Mouse (Mus musculus) thymus, postnatal 14 days (tissue): ENCODE data around the gene Lrrc4b.

Source experiments
- DNase-seq: peaks from one replicate; pipeline ENCODE4 v3.0.0; 2021

Lrrc4b gene

DNA sequence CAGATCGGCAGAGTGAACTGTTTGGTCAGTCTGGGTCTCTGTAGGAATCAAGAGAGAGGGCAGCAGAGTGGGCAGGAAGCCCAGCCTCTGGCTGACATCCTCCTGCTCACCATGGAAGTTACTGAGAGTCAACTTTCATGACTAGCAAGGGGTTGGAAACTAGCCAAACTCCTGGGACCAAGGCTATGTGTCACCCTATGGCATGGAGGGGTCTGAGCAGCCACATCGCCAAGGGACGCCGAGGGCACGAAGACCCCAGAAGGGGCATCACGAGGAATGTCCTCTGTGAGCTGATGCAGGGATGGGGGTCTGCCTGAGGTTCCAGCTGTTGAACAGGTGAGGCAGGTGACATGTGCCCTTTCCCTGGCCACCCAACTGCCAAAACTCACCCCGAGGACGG is 59.7 kb downstream of the Lrrc4b start:
- no peak for DNase-seq

DNA sequence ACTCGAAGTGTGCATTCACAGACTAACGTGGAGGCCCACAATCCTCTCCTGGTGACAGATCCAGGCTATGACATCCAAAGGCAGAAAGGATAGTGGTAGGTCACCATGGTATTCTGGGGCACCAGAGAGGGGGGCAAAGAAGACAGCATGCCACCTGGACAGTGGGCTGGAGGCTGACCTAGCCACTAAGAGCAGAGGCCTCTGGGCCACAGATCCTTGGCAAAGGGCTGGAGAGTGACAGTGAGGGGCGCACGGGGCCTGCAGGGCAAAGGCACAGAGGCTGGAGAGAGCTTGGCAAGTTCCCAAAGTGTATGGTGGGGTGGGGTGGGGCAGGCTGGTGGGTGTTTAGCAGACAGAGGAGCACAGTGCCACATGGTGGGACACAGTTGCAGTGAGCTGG is 61.5 kb downstream of the Lrrc4b start:
- DNase-seq = no peak

DNA sequence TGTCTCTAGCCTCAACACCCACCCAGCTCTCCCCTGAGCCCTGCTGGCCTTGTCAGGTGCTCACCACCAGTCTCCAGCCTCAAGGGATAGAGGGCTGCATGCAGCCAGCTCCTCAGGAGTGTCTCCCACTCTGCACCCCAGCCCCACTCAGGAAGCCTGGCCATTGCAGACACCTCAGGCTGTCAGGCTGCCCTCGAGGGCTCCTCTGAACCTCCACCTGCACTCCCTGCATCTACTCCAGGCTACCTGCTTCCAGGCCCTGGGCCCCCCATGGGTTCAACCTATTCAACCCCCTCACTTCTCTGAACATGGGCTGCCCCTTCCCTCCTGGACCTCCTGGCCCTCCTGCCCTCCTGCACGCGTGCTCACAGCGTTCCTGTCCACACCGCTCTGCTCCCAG is 62.6 kb downstream of the Lrrc4b start:
- no peak for DNase-seq

DNA sequence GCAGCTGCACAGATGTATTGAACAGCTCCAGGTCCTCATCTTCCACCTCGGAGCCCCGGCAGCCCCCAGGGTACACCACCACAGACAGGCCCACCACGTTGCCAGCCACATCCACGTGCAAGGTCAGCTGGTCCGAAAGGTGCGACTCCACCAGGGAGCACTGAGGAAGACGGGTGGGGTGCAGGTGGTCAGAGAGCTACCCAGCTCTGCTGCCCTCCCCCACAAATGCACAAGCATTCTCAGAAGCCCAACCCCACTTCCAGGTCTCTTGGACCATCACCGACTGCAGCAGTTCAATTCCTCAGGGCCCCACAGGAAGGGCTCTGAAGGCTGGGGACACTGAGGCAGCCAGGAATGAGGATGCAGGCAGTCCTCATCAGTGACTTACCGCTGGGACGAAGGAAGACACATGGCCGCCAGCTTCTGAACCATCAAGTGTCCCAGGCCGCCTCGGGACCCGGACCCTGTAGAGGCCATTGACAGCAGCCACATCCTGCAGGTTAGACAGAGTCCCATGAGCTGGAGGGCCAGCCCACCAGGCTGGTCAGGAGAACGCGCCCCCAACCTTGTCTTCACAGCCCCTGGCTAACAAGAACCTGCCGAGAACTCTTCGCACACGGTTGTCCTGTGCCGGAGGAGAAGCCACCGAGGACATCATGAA is 63.5 kb downstream of the Lrrc4b start:
- no peak for DNase-seq

DNA sequence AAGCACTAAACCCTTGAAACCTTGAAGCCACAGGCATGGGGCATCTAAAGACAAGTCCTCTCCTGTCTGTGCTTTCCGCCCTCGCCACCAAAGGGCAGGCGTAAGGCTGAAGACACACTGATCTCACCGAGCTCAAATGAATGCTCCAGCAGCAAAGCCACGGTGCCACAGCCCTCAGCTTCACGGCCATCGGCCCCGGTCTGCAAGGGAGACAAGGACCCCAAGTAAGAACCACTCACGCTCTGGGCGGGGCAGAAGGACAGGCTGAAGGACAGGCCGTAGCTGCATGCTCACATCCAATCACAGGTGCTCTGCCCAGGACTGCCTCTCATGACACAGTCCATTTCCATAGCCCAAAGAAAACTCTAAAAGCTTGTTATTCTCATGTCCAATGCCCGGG is 65.9 kb downstream of the Lrrc4b start:
- no peak for DNase-seq

DNA sequence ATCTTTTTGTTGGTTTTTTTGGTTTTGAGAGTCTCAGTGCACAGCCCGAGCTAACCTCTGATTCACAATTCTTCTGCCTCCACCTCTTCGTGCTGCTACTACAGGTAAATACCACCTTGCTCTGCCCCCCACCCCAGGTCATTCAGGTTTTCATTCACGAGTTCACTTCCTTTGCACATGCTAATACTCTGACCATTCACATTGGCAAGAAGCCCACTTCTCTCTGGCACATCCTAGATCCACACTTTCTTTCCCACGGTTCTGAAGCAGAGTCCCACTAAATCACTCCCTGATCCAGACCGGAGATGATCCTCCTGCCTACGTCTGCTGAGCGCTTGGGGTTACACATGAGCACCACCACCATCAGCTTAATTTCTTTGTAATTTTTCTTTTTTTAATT is 66.3 kb downstream of the Lrrc4b start:
- no peak for DNase-seq

DNA sequence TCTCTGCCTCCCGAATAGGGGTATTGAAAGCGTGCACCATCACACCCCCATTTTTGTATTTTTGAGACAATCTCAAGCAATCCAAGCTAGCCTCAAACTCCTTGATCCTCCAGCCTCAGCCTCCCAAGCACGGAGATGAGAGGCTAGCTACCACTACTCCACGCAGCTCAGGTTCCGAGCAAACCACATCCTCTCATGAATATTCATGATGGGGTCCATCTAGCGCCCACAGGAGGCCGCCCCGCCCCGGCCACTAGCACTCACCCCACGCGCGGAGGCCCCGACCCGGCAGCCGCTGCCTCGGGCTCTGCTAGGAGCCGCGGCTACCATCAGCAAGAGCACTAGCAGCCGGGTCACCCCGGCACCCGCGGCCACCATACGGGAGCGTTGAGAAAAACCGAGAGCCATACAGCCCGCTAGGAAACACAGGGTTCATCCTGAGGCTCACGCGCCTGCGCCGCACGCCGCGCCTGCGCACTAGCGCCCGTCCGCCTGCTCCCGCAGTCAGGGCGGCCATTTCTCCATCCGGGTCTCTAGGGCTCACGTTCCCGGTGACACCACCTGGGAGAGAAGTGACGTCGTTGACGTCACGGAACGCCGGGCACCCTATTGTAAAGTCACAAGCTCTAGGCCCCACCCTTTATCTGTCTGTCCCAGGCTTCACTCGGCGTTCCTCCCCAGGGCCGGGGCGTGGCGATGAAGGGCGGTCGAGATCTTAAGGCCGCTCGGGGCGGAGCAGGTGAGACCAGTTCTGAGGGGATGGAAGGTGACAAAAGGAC is 67.4 kb downstream of the Lrrc4b start, which contains the start of the genes Emc10 and Fam71e1:
Gene Emc10 (minus strand): TSS at position 538 of the 779 bp plus-strand sequence.
Gene Fam71e1 (plus strand): TSS at position 590 of the 779 bp plus-strand sequence.
- peak; percentile 99 for DNase-seq

DNA sequence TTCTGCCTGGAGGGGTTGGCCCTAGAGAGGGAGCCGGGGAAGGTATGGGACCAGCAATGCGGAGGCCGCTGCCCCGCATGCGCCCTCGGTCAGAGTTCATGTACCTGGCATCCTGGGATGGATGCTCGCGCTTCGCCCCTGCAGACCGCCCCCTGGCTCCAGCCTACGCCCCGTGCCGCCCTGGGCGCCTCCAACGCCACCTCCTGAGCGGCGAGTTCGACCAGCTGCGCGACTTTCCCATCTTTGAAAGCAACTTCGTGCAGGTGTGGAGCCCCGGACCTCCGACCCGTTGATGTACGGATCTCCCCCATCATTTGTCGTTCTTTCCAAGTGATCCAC is 67.9 kb downstream of the Lrrc4b start:
- DNase-seq = no peak

DNA sequence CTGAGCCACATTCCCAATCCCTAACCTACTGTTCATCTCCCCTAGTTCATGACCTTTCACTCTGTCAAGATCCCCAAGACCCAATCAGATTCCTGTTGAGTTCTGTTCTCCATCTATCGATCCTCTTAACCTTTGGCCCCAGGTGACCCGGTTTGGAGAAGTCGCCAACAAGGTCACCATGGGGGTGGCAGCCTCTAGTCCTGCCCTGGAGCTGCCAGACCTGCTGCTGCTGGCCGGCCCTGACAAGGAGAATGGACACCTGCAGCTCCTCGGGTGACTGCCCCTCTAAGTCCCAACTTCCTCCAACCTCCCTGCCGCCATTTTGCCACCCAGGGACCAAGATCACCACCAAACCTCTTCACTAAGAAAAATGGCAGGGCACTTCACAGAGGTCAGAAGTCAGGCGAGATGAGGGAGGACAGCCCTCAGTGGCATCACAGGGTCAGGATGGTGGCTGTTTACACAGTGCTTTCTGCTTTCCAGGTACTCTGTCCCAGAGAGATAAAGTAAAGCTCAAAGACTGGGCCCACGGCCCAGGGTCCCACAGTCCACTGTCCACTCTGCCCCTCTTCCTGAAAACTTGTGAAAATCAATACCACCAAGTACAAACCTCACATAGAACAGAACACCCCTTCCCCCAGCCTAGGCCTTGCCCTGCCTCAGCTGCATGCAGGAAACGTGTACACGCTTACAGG is 68.7 kb downstream of the Lrrc4b start:
- DNase-seq = no peak

DNA sequence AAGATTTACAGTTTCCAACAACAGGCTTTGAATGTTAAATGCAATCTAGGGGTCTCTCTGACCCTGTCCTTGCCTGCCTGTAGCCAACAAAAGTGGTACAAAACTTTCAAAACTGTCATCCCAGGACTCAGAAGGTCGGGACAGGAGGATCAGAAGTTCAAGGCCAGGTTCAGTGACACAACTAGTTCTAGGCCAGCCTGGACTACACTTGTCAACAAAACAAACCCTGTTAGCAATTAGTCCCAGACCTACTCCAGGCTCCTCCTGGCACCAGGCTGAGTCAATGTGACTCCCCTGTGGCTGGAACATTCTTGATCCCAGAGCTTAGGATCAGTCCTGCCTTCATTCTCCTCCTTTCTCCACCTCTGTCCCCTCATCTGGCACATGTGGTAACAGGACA is 70.1 kb downstream of the Lrrc4b start:
- no peak for DNase-seq

DNA sequence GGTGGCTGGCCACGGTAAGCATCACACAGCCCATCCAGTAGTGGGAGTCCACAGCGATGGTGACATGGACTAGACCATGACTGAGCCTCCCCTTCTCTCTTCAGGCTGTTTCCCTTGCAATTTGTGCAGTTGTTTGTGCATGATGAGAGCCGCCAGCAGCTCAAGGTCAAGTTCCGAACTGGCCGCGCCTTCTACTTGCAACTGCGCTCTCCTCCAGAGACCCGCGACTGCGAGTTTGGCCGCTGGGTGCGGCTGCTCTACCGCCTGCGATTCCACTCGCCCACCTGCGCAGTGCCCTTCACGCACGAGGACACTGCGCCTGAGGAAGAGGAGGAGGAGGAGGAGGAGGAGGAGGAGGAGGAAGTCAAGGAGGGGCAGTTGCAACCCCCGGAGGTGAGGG is 71.2 kb downstream of the Lrrc4b start:
- no peak for DNase-seq

DNA sequence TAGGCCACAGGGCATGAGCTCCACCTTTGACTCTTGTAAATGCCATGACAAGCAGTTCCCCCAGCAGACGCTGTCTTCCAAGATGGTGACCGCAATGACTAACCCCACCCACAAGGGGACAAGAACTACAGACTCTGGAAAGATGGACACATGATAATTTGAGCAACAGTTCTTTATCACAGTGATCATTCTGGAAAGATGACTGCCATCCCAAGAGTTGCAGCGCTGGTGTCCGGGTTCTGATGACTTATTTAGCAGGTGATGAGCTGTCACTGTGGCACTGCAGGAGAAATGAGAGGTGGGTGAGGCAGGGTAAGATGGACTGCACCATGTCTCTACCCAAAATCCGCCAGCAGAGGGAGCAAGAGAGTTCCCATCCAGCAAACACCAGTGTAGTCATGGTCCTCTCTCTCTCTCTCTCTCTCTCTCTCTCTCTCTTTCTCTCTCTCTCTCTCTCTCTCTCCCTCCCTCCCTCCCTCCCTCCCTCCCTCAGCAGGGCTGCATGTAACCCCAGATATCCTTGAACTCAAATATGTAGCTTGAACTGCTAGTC is 72.8 kb downstream of the Lrrc4b start:
- DNase-seq = peak; percentile 82

DNA sequence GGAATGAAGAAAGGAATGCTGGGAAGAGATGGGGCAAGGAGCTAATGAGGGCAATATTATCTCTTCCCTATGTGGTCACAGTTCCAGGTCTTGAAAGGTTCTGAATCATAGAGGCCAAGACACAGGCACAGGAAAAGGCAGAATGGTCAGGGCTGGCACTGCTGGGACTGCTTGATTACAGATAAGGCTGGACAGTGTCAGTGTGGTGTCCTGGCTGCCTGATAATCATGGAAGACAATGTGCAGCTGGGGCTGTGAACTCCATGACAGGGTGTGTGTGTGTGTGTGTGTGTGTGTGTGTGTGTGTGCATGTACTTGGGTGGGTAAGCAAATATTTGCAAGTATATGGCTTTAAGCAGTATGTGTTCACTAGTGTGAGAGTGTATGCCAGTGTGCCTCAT is 78.7 kb downstream of the Lrrc4b start:
- no peak for DNase-seq
